Mouse (Mus musculus) spleen, adult 10 weeks (tissue): ENCODE results near the gene Slc25a44. TPM values are rescaled to one million over a fixed set of nuclear protein-coding genes. Genes with fewer than 3 reads are reported as not detected.

ENCODE experiments used
- polyA plus RNA-seq: library from polyadenylated mRNA; stranded (reverse); fragments of 350-450 nt; fragmentation: Illumina TruSeq; extraction: RNeasy Lipid Tissue Mini Kit (QIAGEN cat#74804); gene quantifications from one replicate; pipeline ENCODE4 v1.2.3, GENCODE M21; 2015; ENCODE audit warnings: low replicate concordance; ENCODE audit not compliant: insufficient read depth

Slc25a44 gene
- polyA plus RNA-seq, result 17.2 TPM

DNA sequence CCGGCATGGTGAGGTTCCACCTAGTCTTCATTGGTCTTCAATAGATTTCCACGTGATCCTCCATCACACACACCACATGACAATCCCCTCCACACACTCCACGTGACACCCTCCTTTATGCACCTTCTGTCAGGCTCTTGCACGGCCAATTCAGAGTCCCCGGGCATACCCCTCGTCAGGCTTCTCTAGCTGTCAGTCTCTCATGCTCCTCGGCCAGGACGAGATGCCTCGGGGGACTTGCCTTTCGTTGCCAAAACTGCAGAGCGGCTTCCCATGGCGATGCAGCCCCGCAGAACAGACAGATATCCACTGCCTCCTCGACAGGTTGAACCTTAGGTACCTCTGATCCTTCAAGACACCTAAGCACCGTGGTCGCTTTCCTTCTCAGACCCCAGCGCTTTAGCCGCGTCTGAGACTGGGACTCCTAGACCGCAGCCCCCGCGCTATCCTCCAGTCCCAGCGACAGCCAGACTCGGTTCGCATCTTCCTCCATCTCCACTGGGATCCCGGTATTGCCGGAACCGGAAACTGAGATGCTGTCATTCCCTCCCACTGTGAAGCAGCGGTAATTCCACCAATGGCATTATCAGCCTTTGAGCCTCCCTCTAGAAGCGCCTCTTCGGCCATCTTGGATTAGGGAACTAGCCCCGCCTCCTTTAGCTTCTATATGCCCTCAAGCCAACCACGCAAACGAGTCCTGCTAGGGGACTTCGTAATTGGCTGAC is at the start of gene Slc25a44:
Gene Slc25a44, minus strand, starts transcription at position 535 of the 725 bp plus-strand sequence.

DNA sequence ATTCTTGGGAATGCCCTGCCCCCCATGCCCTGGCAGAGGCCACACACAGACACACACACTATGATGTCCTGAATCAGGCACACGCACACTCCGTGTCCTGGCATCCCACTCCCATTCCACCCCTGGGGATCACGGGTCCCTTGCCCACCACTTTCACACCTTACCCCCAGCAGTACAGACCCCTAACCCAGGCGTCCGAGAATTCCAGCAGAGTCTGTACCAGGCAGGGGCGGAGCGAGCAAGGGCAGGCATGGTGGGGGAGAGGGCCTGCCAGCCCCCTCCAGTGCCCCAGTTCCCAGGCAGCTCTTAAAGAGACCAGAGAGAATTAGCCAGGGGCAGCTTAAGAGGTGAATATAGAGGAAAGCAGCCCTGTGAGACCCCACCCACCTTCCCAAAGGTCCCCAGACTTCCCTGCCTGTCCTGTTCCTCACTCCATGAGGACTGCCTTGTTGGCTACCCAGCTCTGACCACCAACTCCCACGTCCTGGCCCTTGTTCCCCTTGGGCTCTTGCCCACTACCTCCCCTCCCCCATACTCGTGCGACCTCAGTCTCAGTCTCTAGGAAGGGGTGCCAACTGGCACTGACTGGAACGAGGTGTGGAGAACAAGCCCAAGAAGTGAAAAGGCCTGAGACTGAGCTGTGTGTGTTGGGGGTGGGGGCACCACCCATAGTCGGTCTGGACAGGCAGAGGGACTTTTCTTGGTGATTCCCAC is 36.2 kb upstream of the Slc25a44 start, which contains the start of gene Sema4a:
Gene Sema4a, minus strand, starts transcription at position 200 of the 714 bp plus-strand sequence.

DNA sequence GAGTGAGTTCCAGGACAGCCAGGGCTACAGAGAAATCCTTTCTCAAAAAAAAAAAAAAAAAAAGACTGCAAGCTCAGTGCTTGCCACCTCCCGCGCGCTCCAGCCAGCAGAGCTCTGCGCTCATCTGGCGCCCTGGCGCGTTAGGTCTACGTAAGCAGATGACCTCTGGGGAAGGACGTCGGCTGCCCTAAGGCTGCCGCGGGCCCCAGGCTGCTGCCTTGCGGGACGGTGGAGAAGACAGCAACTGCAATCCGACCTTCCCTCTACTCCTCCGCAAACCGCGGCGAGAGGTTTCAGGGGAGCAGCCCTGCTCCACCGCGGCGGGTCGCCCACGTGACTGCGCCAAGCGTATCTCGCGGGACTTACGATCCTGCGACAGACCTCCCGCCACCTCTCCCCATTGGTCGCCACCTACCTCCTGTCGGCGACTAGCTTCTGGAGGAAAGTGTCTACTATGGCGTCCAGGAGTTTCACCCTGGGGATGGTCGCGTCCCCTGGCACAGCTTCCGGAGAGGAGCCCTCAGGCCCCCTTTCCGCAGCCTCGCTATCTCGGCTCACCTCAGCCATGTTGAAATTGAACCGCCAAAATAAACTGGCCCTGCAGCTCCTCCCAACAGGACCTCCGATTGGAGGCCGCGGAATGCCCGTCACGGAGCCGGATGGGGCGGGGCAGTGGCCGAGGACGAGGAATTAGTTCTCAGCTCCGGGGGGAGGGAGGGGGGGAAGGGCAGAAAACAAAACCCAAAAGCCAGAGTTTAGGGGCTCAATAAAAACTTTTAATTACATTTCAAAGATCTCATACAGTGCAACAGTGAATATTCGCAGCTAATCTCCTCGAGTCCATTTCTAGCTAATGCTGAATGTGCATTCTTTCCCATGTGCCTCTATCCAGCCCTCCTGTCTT is 14.9 kb downstream of the Slc25a44 start, which contains the start of gene Pmf1:
Gene Pmf1, minus strand, starts transcription at position 591 of the 904 bp plus-strand sequence.

DNA sequence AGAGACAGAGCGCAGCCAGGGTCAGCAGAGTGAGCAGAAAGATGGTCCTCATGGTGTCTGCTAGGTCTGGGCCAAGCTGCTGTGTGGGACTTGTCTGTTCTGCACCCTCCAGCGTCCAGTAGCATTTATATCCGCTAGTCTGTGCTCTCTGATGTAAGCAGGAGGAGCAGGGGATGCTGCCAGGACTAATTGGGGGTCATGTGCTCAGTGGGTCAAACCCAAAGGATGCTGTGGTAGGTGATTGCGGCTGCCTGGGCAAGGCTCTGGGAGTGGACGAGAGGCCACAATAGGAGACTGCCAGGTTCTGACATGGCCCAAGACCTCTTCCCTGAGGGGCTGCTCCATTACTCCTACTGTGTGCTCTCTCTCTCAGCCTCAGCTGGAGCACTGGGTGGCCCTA is 40.6 kb downstream of the Slc25a44 start, which contains the start of gene Bglap:
Gene Bglap, minus strand, starts transcription at position 101 of the 400 bp plus-strand sequence.

DNA sequence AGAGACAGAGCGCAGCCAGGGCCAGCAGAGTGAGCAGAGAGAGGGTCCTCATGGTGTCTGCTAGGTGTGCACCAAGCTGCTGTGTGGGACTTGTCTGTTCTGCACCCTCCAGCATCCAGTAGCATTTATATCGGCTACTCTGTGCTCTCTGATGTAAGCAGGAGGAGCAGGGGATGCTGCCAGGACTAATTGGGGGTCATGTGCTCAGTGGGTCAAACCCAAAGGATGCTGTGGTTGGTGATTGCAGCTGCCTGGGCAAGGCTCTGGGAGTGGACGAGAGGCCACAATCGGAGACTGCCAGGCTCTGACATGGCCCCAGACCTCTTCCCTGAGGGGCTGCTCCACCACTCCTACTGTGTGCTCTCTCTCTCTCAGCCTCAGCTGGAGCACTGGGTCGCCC is 46.3 kb downstream of the Slc25a44 start, which contains the start of gene Bglap2:
Gene Bglap2, minus strand, starts transcription at position 101 of the 400 bp plus-strand sequence.

DNA sequence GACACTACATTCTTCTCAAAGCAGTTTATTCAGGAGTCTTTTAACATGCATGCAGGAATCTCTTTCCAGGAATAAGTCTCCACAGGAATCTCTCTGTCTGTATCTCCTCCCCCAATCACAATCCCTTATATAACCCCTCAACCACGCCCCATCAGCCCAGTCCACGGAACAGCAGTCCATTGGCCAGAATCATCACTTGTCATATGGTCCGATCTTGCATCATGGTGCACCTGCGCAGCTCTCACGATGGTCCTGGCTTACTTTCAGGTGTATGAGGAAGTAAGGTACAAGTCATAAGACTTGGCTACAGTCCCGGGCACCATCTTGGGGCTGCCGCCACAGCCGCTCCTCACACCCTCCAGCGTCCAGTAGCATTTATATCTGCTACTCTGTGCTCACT is 52.3 kb downstream of the Slc25a44 start, which contains the start of gene Bglap3:
Gene Bglap3, minus strand, starts transcription at position 101 of the 400 bp plus-strand sequence.

DNA sequence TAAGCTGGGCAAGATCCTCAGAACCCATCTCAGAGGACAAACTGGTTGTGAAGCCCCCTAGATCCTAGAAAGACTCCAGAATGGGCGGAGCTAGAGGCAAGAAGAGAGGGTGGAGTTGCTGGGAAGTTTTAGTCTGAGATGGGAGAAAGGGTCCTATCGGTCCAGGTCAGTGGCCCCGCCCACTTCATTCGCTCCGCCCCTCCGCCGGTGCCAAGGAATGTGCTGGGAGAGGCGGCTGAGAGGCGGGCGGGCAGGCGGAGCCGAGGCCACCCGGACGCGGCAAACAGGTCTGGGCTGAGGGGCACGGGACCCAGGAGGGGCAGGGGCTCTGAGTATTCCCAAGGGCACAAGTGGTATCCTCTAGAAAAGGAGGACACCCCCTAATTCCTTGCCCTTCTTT is 60.6 kb downstream of the Slc25a44 start, which contains the start of gene Paqr6:
Gene Paqr6, plus strand, starts transcription at position 248 of the 400 bp plus-strand sequence.

Other genes starting within 250 kb of the Slc25a44 start
- not detected for gene Rhbg, start 170.4 kb downstream of the Slc25a44 start, polyA plus RNA-seq
- not detected for gene Gm38392, start 137.9 kb downstream of the Slc25a44 start, polyA plus RNA-seq
- gene Tsacc, start 128.1 kb downstream of the Slc25a44 start, polyA plus RNA-seq, result 10.0 TPM
- 168 TPM for gene Cct3, start 128.0 kb downstream of the Slc25a44 start, polyA plus RNA-seq
- gene Glmp, start 100.1 kb downstream of the Slc25a44 start, polyA plus RNA-seq, result 91.9 TPM
- 0.22 TPM for gene Tmem79, start 89.0 kb downstream of the Slc25a44 start, polyA plus RNA-seq
- 81.8 TPM for gene Smg5, start 88.9 kb downstream of the Slc25a44 start, polyA plus RNA-seq
- gene Paqr6, start 60.6 kb downstream of the Slc25a44 start, polyA plus RNA-seq, result 1.5 TPM
- 0.15 TPM for gene Bglap3, start 52.4 kb downstream of the Slc25a44 start, polyA plus RNA-seq
- not detected for gene Bglap2, start 46.4 kb downstream of the Slc25a44 start, polyA plus RNA-seq
- 0.97 TPM for gene Bglap, start 40.7 kb downstream of the Slc25a44 start, polyA plus RNA-seq
- 20.9 TPM for gene Pmf1, start 14.8 kb downstream of the Slc25a44 start, polyA plus RNA-seq
- 53.1 TPM for gene Sema4a, start 36.0 kb upstream of the Slc25a44 start, polyA plus RNA-seq
- gene Lmna, start 84.8 kb upstream of the Slc25a44 start, polyA plus RNA-seq, result 2.3 TPM
- 1.9 TPM for gene Mex3a, start 107.3 kb upstream of the Slc25a44 start, polyA plus RNA-seq
- gene Rab25, start 123.2 kb upstream of the Slc25a44 start, polyA plus RNA-seq, result not detected
- 54.4 TPM for gene Lamtor2, start 127.9 kb upstream of the Slc25a44 start, polyA plus RNA-seq
- 35.5 TPM for gene Ubqln4, start 128.6 kb upstream of the Slc25a44 start, polyA plus RNA-seq
- gene Ssr2, start 150.7 kb upstream of the Slc25a44 start, polyA plus RNA-seq, result 101 TPM
- gene Arhgef2, start 180.8 kb upstream of the Slc25a44 start, polyA plus RNA-seq, result 104 TPM
- not detected for gene Rxfp4, start 228.0 kb upstream of the Slc25a44 start, polyA plus RNA-seq